8 mouse cellular contexts compared by ENCODE assay signal in genomic region chr8:4322470-4322869, GRCm38 (mm10). TPM values are rescaled to one million over a fixed set of nuclear protein-coding genes. Genes with fewer than 3 reads are reported as not detected.
DNase-seq lines count a peak whose midpoint lies in the region; ATAC-seq lines count a peak whose summit lies in the region.

No protein-coding gene starts in this region.

- no peak overlapping the region for H3K27ac ChIP-seq in forebrain, embryonic 12.5 days

- no peak for ATAC-seq in forebrain, embryonic 12.5 days (ENCODE audit: low FRiP score)

- H3K4me2 ChIP-seq in forebrain, embryonic 12.5 days, result peak overlapping the region; percentile 92

- peaks cover 41% of the 10 kb centered on the region for H3K4me1 ChIP-seq in forebrain, embryonic 12.5 days

- 28% methylated on average over 2 of the region's 2 CpGs for WGBS in forebrain, embryonic 12.5 days

- no peak overlapping the region for H3K9ac ChIP-seq in forebrain, embryonic 12.5 days

- DNase-seq in MEL-GATA-1-ER (ENCODE audit: extremely low read depth, low read depth), result peak; percentile 82
- peak; percentile 51 for DNase-seq in brain, embryonic 18.5 days (ENCODE audit: low read depth, low spot score)
- DNase-seq in heart, postnatal 4 days, result peak; percentile 91
- DNase-seq in layer of hippocampus, postnatal 14 days (ENCODE audit: low spot score in 2 of 2), result peak; percentile 88 to 94
- DNase-seq in lung, postnatal 36 days, result peak; percentile 91
- DNase-seq in right cerebral cortex, postnatal 25 days, result peak; percentile 62
- peak; percentile 62 for DNase-seq in yolk sac, embryonic 10.5 days (ENCODE audit: low spot score)

- peak overlapping the region; percentile 17 for H3K4me3 ChIP-seq in forebrain, embryonic 12.5 days (replicated peaks)

- no peaks in the 10 kb centered on the region for H3K9me3 ChIP-seq in forebrain, embryonic 12.5 days

- peaks cover 37% of the 10 kb centered on the region for H3K36me3 ChIP-seq in forebrain, embryonic 12.5 days (replicated peaks)

- H3K27me3 ChIP-seq in forebrain, embryonic 12.5 days, result no peaks in the 10 kb centered on the region

RNA-seq across cellular contexts. Expression of gene Ccl25, which starts 2.5 kb away (rescaled TPM):
- 20.9 and 24.1 TPM in 2 replicates for polyA plus RNA-seq in forebrain, embryonic 12.5 days (2016; fragmentation: Nextera tagmentation; extraction: Ambion mirVana)
- 10 to 100 TPM in 1 of 2 experiments, 1 to 10 TPM in 1; 8.2 to 10.3 TPM for total RNA-seq in heart, postnatal 4 days (2021)
- 10 to 100 TPM; 23.4 to 30.7 TPM for total RNA-seq in layer of hippocampus, postnatal 14 days (2021)

RNA-seq across cellular contexts. Expression of gene Elavl1, which starts 2.7 kb away (rescaled TPM):
- 309 and 310 TPM in 2 replicates for polyA plus RNA-seq in forebrain, embryonic 12.5 days (2016; fragmentation: Nextera tagmentation; extraction: Ambion mirVana)
- total RNA-seq in heart, postnatal 4 days (2021), result 10 to 100 TPM; 95.8 to 96.1 TPM
- total RNA-seq in layer of hippocampus, postnatal 14 days (2021), result 10 to 100 TPM; 75.5 to 79.0 TPM

RNA-seq across cellular contexts. Expression of gene Timm44, which starts 46.8 kb away (rescaled TPM):
- 54.1 and 55.6 TPM in 2 replicates for polyA plus RNA-seq in forebrain, embryonic 12.5 days (2016; fragmentation: Nextera tagmentation; extraction: Ambion mirVana)
- 100 to 1,000 TPM; 107 to 112 TPM for total RNA-seq in heart, postnatal 4 days (2021)
- total RNA-seq in layer of hippocampus, postnatal 14 days (2021), result 10 to 100 TPM; 69.2 to 70.7 TPM
